Mouse (Mus musculus) kidney, adult 11 months (tissue): ENCODE measurements around the gene Ncor2.

Experiments used
- DNase-seq: peaks from one replicate; pipeline ENCODE4 v3.0.0; 2022

Gene Ncor2

DNA sequence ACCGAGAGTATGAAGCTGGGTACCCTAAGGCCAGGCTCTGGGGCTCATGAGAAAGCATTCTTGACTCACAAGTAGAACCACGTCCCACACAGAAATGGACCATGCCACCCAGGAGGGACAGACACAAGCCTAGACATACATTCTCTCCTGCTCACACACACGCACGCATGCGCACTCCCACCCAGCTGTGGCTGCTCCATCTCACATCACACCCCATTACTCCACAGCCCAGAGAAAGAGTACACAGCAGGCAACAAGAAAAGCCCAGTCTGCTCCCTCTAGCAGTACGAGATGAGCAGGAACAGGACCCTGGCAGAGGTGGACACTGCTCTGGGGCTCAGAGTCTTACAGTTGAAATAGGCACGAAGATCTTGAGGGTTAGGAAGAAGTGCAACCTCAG is 55.0 kb downstream of the Ncor2 start:
- no peak for DNase-seq

DNA sequence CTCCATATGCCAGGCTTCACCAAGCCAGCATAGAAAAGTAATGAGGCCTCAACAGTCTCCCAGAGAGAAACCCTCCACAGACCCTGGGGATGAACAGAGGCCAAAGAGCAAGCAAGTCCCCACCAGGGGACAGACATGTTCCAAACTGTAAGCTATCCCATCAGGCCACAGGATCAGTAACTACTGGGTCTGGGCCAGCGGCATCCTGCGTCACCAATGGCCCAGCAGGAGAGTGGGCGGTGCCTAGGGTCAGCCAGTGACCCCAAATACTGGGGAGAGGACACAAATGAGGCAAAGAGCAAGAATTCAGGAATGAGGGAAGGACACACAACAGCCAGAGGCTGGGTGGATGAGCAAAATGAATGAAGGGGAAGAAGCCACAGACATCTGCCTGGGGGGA is 55.8 kb downstream of the Ncor2 start:
- peak; percentile 77 for DNase-seq

DNA sequence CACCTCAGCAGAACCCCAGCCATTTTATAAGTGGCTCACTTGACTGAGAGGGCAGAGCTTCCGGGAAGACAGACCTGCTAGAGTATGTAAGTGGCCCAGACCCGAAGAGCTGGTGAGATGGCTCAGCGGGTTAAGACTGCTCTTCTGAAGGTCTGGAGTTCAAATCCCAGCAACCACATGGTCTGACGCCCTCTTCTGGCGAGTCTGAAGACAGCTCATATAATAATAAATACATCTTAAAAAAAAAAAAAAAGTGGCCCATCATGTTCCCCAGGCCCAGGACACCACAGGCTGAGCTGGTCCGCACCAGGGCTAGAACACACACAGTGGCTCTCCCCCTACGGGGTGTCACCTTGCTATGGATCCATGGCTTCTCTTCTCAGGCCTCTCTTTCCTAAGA is 56.5 kb downstream of the Ncor2 start:
- no peak for DNase-seq

DNA sequence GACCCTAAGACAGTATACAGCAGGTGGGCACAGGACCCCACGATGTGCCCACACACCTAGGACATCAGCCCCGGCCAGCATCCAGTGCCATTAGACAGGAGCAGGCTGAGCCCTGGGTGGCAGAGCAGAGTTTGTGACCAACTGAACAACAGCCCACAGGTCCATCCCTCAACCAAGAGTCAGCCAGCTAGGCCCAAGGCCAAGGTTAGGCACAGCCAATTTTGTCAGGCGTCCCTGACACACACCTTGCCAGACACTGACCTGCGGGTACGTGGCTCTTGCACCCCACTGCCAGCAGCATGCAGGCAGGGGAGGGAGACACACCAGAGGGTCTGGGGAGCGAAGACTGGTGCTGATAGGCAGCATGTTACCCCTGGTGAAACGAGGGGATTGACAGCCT is 57.0 kb downstream of the Ncor2 start:
- no peak for DNase-seq

DNA sequence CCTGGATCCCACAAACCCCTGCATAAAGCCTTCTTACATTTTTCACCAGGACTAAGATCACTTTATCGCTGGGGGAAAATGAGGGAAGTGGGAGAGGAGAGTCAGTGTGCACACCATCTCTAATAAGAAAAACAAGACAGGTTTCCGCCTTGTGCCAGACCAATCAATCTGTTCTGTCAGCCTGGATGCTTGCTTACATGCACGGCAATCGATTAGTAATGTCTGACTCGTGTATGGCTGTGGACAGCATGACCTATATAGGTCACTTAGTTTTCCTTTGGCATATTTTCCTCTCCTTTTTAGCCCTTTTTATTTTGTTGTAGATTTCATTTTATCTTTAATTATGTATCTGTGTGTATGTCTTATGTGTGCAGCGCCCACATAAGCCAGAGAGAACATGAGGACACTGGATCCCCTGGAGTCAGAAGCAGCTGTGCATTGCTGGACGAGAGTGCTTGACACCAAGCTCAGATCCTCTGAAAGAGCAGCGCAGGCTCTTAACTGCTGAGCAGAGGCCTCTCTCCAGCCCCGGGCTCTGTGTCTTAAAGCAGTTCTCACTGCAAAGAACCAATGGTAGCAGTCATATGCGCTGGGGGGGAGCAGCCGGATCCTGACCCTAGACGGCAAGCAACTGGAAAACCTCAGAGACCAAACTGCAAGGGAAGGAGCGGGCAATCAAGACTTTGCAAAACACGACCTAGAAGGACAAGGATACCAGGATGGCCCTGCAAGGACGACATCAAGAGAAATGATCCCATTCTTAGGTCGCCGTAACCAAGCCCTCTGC is 58.3 kb downstream of the Ncor2 start:
- no peak for DNase-seq

DNA sequence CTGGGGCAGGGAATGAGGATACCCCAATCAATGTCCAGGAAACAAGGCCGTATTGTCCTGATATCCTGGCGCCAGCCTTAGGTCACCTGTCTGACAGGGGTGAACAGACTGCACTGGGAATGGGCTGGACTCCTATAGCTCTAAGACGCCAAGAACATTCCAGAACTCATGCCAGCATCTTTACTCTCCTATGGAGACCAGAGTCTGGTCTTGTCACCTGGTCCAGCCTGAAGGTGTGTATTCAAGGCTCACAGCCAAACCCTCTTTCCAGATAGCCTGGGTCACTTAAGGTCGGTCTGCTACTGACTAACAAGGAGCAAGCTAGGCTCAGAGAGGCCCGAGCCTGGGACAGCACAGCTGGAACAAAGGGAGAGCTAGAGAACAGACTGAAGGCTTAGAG is 61.8 kb downstream of the Ncor2 start:
- DNase-seq: no peak

DNA sequence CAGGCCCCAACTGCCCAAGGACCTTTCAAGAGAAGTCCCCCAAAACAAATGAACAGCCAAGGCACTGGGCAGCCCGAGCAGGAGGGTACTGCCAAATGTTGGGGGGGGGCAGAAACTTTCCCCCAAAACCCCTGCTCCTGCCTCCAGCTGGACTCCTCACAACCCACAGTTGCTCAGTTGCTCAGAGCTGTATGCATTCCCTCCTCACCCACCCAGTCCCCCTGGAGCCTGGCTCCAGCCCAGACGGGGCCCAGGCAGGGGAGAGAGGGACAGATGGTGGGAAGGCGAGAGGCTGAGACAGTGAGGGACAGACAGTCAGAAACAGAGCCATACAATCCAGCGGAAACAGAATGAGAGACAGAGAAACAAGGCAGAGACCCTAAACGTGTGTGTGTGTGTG is 66.0 kb downstream of the Ncor2 start:
- DNase-seq: no peak

DNA sequence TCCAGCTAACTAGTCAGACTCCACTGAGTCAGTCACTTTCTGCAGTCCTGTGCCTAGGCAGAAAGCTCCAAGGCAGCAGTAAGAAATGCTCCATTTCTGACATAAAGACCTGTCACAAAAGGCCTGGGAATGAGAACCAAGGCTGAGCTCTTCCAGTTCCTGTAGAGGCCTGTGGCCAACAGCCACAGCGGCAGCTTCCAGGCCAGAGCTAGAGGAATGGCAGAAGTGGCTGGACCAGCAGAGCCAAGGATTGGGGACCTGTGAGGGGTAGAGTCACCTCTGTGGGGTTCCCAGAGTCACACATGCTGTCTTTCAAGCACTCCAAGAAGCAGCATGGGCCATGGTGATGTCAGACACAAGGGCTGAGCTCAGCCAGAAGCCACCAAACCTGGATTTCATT is 66.4 kb downstream of the Ncor2 start:
- DNase-seq: no peak

DNA sequence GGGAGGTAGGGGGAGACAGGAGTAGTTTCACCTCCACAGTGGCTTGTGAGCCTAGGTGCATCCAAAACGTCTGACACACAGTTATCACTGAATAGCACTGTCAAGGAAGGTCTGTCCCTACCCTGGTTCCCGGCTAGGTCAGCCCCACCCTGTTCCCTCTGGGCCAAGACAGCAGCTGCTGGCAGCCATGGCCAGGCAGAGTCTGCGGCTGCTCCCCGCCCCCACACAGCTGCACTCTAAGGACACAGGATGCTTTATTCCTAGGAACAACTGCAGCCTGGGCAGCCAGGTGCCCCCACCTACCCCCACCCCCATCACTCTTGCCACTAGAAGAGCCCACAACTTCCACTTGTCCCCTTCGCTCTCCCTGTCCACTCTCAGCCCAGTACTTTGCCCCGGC is 67.9 kb downstream of the Ncor2 start:
- DNase-seq: no peak

DNA sequence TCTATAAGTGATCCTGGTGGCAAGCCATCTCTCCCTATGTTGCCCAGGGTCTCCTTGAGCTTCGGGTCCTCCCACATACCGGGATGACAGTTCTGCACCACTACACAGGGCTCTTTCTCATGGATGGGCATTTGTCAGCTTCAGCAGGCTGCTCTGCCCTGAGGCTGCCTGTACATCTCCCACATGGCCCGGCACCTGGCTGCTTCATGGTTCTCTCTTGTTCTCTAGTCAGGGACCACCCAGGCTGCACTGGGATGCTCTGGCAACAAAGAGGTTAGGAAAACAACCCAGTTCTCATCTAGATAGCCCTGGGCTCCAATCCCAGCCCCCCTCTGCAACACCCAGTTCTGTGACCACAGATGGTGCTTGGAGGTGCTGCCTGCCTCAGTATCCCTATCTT is 68.3 kb downstream of the Ncor2 start:
- no peak for DNase-seq

DNA sequence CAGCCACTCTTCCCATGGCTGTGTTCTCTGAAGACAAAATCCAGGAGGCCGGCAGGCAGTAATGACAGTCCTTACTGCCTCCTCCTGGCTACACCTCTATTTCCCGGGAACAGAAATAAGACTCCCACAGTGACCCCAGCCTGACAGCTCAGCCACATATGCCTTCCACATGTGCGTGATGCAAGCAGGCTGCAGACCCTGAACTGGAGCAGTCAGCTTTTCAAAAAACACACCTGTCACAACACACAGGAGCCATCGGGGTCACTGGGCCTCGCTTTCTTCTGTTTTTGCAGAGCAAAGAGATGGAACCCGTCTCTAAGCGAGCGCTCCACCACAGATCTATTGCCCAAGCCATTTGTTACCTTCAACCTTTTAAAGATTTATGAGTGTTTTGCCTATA is 68.8 kb downstream of the Ncor2 start:
- DNase-seq: no peak

GRCm38 (mm10) chr5:125107011-125107651 is 71.9 kb downstream of the Ncor2 start:
- peak; percentile 73 for DNase-seq

- DNase-seq: peak; percentile 42
These were observed 72.8 kb downstream of the Ncor2 start for GRCm38 (mm10) chr5:125106191-125106590.

GRCm38 (mm10) chr5:125104841-125105240 is 74.2 kb downstream of the Ncor2 start:
- DNase-seq: no peak

- DNase-seq: no peak
These were observed 75.6 kb downstream of the Ncor2 start for GRCm38 (mm10) chr5:125103396-125103795.

DNA sequence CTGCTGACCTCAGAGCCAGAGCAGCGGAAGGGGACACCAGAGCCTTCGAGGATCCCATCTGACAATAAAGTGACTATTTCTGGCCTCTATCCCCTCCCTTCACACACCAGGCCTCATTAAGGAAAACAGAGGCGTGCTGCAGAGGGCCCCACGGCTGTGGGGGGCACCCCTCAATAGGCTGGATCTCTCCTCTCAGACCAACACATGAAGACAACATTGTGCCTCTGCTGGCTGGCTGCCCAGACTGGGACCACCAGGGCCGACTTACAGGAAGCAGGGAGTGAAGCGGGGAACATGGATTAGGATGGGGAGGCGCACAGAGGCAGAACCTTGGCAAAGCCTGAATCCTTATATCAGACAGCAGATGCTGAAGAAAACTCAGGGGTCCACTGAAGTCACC is 76.1 kb downstream of the Ncor2 start:
- DNase-seq: no peak

DNA sequence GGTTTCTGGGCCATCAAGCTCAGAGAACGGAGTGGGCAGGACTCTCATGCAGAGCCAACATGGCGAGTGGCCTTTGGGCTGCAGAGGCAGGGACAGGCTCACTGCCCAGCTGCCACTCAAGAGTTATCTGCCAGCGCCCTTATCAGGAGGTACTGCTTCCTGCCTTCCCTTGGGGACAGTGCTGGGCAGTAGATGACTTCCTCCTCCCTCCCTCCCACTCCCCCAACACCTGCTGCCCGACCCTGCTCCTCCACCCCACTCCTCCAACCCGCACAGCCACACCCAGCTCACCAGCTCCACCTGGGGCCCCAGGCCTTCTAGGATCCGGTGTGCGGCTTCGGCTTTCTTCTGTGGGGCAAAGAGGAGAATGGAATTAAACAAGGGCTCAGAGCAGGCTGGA is 76.7 kb downstream of the Ncor2 start:
- DNase-seq: no peak

DNA sequence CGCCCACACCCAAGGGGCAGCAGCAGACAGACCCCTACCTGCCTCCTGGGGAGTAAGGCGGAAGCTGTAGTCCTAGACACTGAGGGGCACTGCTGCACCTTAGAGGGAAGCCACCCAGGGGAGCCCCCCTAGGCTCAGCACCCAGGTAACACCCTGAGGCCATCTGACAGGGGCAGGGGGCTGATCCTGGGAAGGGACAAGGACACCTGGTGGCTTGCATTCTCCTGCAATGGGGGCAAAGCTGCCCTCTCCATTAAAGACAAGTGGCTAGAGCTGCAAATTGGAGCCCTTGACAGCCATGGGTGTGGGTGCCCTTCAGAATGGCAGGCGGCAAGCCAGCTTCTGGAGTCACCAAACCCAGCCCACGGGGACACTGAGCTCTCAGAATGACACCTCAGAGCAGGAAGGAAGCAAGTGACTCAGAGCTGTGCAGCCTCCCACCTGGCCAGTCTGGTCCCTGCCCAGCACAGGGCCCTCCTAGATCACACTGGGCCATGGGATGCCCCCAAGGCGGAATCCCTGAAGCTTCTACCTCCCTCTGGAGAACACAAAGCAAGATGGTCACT is 79.2 kb downstream of the Ncor2 start:
- no peak for DNase-seq

GRCm38 (mm10) chr5:125098692-125099091 is 80.3 kb downstream of the Ncor2 start:
- no peak for DNase-seq

GRCm38 (mm10) chr5:125096368-125096767 is 82.7 kb downstream of the Ncor2 start:
- DNase-seq: no peak

DNA sequence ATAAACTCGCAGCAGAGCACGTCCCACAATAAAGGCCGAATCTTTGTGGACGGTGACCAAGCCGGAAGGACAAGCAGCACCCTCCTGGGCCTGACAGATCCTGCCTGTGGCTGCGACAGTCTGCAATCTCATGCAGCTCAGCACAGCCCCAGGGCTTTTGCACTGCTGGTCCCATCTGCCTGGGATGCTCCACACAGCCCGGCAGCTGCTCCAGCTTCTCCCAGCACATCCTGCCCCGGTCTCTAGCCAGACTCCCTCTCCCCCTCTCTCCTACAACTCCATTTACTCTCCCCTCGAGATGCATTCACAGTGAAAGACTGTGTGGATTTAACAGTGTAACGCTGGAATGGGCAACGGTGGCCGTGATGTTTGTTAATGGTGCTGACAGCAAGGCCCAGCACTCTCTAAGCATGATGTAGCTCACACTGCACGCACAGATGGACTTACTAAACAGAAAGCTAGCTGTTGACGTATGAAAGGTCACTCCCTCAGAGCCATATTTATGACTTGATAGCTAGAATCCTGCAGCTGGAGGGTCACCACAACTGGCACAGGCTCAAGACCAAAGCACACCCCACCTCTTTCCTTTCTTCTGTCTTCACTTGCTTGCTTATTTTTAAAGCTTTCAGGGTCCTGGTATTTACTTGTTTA is 83.4 kb downstream of the Ncor2 start:
- no peak for DNase-seq

- DNase-seq: no peak
These were observed 85.2 kb downstream of the Ncor2 start for GRCm38 (mm10) chr5:125093795-125094194.

GRCm38 (mm10) chr5:125088076-125088475 is 90.9 kb downstream of the Ncor2 start:
- DNase-seq: no peak

GRCm38 (mm10) chr5:125085097-125085617 is 93.9 kb downstream of the Ncor2 start:
- no peak for DNase-seq
